ENCODE assay signal across 14 mouse cellular contexts in genomic region chr9:102735996-102736395, GRCm38 (mm10). TPM values are rescaled to one million over a fixed set of nuclear protein-coding genes. Genes with fewer than 3 reads are reported as not detected.
DNase-seq lines count a peak whose midpoint lies in the region; ATAC-seq and TF ChIP-seq lines count a peak whose summit lies in the region.
"Had no signal": no experiment of that assay in that cellular context is flagged by ENCODE, and none has a peak within 500 bp of the region (broad histone marks: within the 10 kb centered on the region; RNA-seq: fewer than 3 reads in every experiment).

No protein-coding gene starts in this region.

- no peak overlapping the region for H3K4me3 ChIP-seq in kidney, postnatal 0 days (replicated peaks; ENCODE audit: low read depth, low read length)
- no peak overlapping the region for H3K4me3 ChIP-seq in kidney, embryonic 14.5 days (ENCODE audit: low read length)
- H3K4me3 ChIP-seq in CH12.LX (replicated peaks in 1 of 3; ENCODE audit: low read depth in 2 of 3, low read length in 2 of 3, poor library complexity in 1 of 3) = no peak overlapping the region
- no peak overlapping the region for H3K4me3 ChIP-seq in embryonic facial prominence, embryonic 10.5 days
- no peak overlapping the region for H3K4me3 ChIP-seq in lung, postnatal 0 days (ENCODE audit: low read depth, low read length)
- H3K4me3 ChIP-seq: embryonic facial prominence, embryonic 12.5 days; forebrain, embryonic 13.5 days; gastrocnemius, adult 2 months; intestine, embryonic 15.5 days had no signal

- peaks cover 25% of the 10 kb centered on the region for H3K36me3 ChIP-seq in kidney, postnatal 0 days (ENCODE audit: insufficient read depth, low read length)
- peaks cover 30% of the 10 kb centered on the region for H3K36me3 ChIP-seq in kidney, embryonic 14.5 days (ENCODE audit: control insufficient read depth, insufficient read depth, low read length)
- H3K36me3 ChIP-seq in CH12.LX (replicated peaks in 1 of 2; ENCODE audit: control insufficient read depth in 1 of 2, insufficient read depth in 1 of 2, low read length in 1 of 2) = no peaks in the 10 kb centered on the region
- H3K36me3 ChIP-seq in embryonic facial prominence, embryonic 10.5 days (replicated peaks) = peaks cover 37% of the 10 kb centered on the region
- H3K36me3 ChIP-seq in lung, postnatal 0 days (ENCODE audit: insufficient read depth, low read length) = peaks cover 19% of the 10 kb centered on the region

- DNase-seq in kidney, postnatal 0 days (ENCODE audit: low spot score) = no peak
- DNase-seq in CH12.LX (ENCODE audit: extremely low read depth) = peak; percentile 29
- no peak for DNase-seq in embryonic facial prominence, embryonic 10.5 days (ENCODE audit: low spot score)
- peak; percentile 80 for DNase-seq in lung, postnatal 0 days (ENCODE audit: low spot score)
- no peak for DNase-seq in layer of hippocampus, postnatal 25 days (ENCODE audit: extremely low spot score in 1 of 2, low spot score in 1 of 2)
- DNase-seq in yolk sac, embryonic 10.5 days (ENCODE audit: low spot score) = no peak
- DNase-seq: cerebellum, postnatal 10 days; gastrocnemius, adult 2 months; thymus, postnatal 4 days had no signal

- H3K27me3 ChIP-seq in kidney, postnatal 0 days (ENCODE audit: insufficient read depth, low read length) = no peaks in the 10 kb centered on the region
- no peaks in the 10 kb centered on the region for H3K27me3 ChIP-seq in kidney, embryonic 14.5 days (ENCODE audit: control insufficient read depth, insufficient read depth, low read length)
- H3K27me3 ChIP-seq in CH12.LX (replicated peaks) = peaks cover 4% of the 10 kb centered on the region
- H3K27me3 ChIP-seq in embryonic facial prominence, embryonic 10.5 days (replicated peaks; ENCODE audit: low read depth, poor library complexity, severe bottlenecking) = no peaks in the 10 kb centered on the region
- no peaks in the 10 kb centered on the region for H3K27me3 ChIP-seq in lung, postnatal 0 days (replicated peaks; ENCODE audit: insufficient read depth, low read length)
- H3K27me3 ChIP-seq: embryonic facial prominence, embryonic 12.5 days; forebrain, embryonic 13.5 days; intestine, embryonic 15.5 days had no signal

- H3K4me1 ChIP-seq in kidney, postnatal 0 days (replicated peaks; ENCODE audit: insufficient read depth, low read length) = peaks cover 13% of the 10 kb centered on the region; the same call in 1 of the 2 replicates
- H3K4me1 ChIP-seq in kidney, embryonic 14.5 days (ENCODE audit: control insufficient read depth, insufficient read depth, low read length) = 0 out of 2 replicates have a peak, but pooled peaks cover 5% of the 10 kb centered on the region
- H3K4me1 ChIP-seq in CH12.LX (ENCODE audit: control insufficient read depth in 1 of 2, insufficient read depth in 2 of 2) = peaks cover 12 to 40% of the 10 kb centered on the region in 2 experiments
- H3K4me1 ChIP-seq in embryonic facial prominence, embryonic 10.5 days = peaks cover 23% of the 10 kb centered on the region
- peaks cover 22% of the 10 kb centered on the region for H3K4me1 ChIP-seq in lung, postnatal 0 days (ENCODE audit: insufficient read depth, low read depth, low read length)

- WGBS in kidney, postnatal 0 days = 70% methylated on average over 1 of the region's 1 CpGs
- WGBS in kidney, embryonic 14.5 days = 66% methylated on average over 1 of the region's 1 CpGs
- WGBS in embryonic facial prominence, embryonic 10.5 days = 75% methylated on average over 1 of the region's 1 CpGs
- WGBS in lung, postnatal 0 days = 5% methylated on average over 1 of the region's 1 CpGs

- TF ChIP-seq EP300 in CH12.LX (IDR thresholded peaks at IDR 0.05; ENCODE audit: low read length) = no peak
- TF ChIP-seq EP300 in lung, postnatal 0 days (IDR thresholded peaks at IDR 0.05) = no peak

- peak overlapping the region; percentile 85 for H3K27ac ChIP-seq in kidney, postnatal 0 days
- no peak overlapping the region for H3K27ac ChIP-seq in kidney, embryonic 14.5 days (ENCODE audit: low read depth, low read length)
- H3K27ac ChIP-seq in CH12.LX (ENCODE audit: insufficient read depth, low read depth) = no peak overlapping the region
- H3K27ac ChIP-seq in embryonic facial prominence, embryonic 10.5 days (replicated peaks) = peak overlapping the region; percentile 19; the same call in 1 of the 2 replicates
- H3K27ac ChIP-seq in lung, postnatal 0 days (ENCODE audit: low read length) = peak overlapping the region; percentile 49
- H3K27ac ChIP-seq: embryonic facial prominence, embryonic 12.5 days; forebrain, embryonic 13.5 days; gastrocnemius, adult 2 months; intestine, embryonic 15.5 days had no signal

- H3K9me3 ChIP-seq in kidney, postnatal 0 days (replicated peaks; ENCODE audit: low read length) = no peaks in the 10 kb centered on the region
- no peaks in the 10 kb centered on the region for H3K9me3 ChIP-seq in kidney, embryonic 14.5 days (ENCODE audit: control insufficient read depth, low read length)
- H3K9me3 ChIP-seq in CH12.LX (replicated peaks; ENCODE audit: low read length) = no peaks in the 10 kb centered on the region
- H3K9me3 ChIP-seq in embryonic facial prominence, embryonic 10.5 days = no peaks in the 10 kb centered on the region
- no peaks in the 10 kb centered on the region for H3K9me3 ChIP-seq in lung, postnatal 0 days (ENCODE audit: low read length)
- H3K9me3 ChIP-seq: embryonic facial prominence, embryonic 12.5 days; forebrain, embryonic 13.5 days; intestine, embryonic 15.5 days had no signal

- no peak for TF ChIP-seq RAD21 in CH12.LX (IDR thresholded peaks at IDR 0.05; ENCODE audit: low read depth, low read length)

- no peak overlapping the region for H3K4me2 ChIP-seq in kidney, postnatal 0 days (ENCODE audit: low read length)
- no peak overlapping the region for H3K4me2 ChIP-seq in kidney, embryonic 14.5 days (replicated peaks; ENCODE audit: low read depth, low read length)
- no peak overlapping the region for H3K4me2 ChIP-seq in CH12.LX (ENCODE audit: insufficient read depth, low read depth, poor library complexity, severe bottlenecking)
- H3K4me2 ChIP-seq in lung, postnatal 0 days (replicated peaks; ENCODE audit: low read depth, low read length) = no peak overlapping the region
- H3K4me2 ChIP-seq: embryonic facial prominence, embryonic 12.5 days; forebrain, embryonic 13.5 days; heart, embryonic 11.5 days; intestine, embryonic 15.5 days had no signal

- TF ChIP-seq CTCF in kidney, postnatal 0 days (IDR thresholded peaks at IDR 0.05; ENCODE audit: low read depth) = no peak
- no peak for TF ChIP-seq CTCF in CH12.LX (conservative IDR thresholded peaks at IDR 0.05 in 1 of 2, IDR thresholded peaks at IDR 0.05 in 1 of 2; ENCODE audit: low read depth in 2 of 2, low read length in 2 of 2)
- no peak for TF ChIP-seq CTCF in lung, postnatal 0 days (IDR thresholded peaks at IDR 0.05)

- dilution Hi-C loops in CH12.LX (cut with MboI; ENCODE audit: extremely low pct_ligation_motif_present, extremely low pct_unique_long_range_greater_than_20kb, low sequenced_read_pairs) = no loop called here

- ATAC-seq in kidney, postnatal 0 days (replicated peaks; ENCODE audit: low FRiP score, low read depth) = no peak
- ATAC-seq in kidney, embryonic 14.5 days (ENCODE audit: low FRiP score, low TSS enrichment) = no peak
- ATAC-seq in lung, postnatal 0 days = peak; percentile 41
- ATAC-seq: forebrain, embryonic 13.5 days; intestine, embryonic 15.5 days had no signal

- H3K79me2 ChIP-seq in CH12.LX (replicated peaks; ENCODE audit: control insufficient read depth, extremely low read depth, insufficient read depth, poor library complexity, severe bottlenecking) = no peaks in the 10 kb centered on the region

- H3K9ac ChIP-seq in kidney, postnatal 0 days (ENCODE audit: low read depth, low read length) = no peak overlapping the region
- no peak overlapping the region for H3K9ac ChIP-seq in kidney, embryonic 14.5 days (ENCODE audit: low read depth, low read length)
- no peak overlapping the region for H3K9ac ChIP-seq in CH12.LX (ENCODE audit: insufficient read depth, low read depth)
- H3K9ac ChIP-seq in lung, postnatal 0 days (replicated peaks; ENCODE audit: low read depth) = no peak overlapping the region
- H3K9ac ChIP-seq: embryonic facial prominence, embryonic 12.5 days; forebrain, embryonic 13.5 days; intestine, embryonic 15.5 days had no signal

- TF ChIP-seq POLR2A in CH12.LX (IDR thresholded peaks at IDR 0.05; ENCODE audit: low read depth, low read length) = no peak

- in situ Hi-C loops in CH12.LX (cut with MboI; ENCODE audit: low pct_ligation_motif_present, low pct_unique_long_range_greater_than_20kb, low sequenced_read_pairs) = no loop called here

TF ChIP-seq in CH12.LX, 34 proteins besides CTCF, POLR2A, EP300 and RAD21:
- TF ChIP-seq CHD1 (IDR thresholded peaks at IDR 0.05; ENCODE audit: low read depth, low read length) = no peak
- TF ChIP-seq GABPA (IDR thresholded peaks at IDR 0.05; ENCODE audit: insufficient replicate concordance, low read depth, low read length) = no peak
- no peak for TF ChIP-seq MXI1 (IDR thresholded peaks at IDR 0.05; ENCODE audit: low read depth, low read length)

RNA-seq across cellular contexts. Expression of gene Amotl2, which starts 19.5 kb away (rescaled TPM):
- 40.8 and 44.3 TPM in 2 replicates for polyA plus RNA-seq in kidney, postnatal 0 days (2015; fragmentation: Nextera tagmentation; extraction: Ambion mirVana)
- polyA plus RNA-seq in kidney, embryonic 14.5 days (2014; fragmentation: Nextera tagmentation; extraction: Ambion mirVana) = 20.8 and 30.1 TPM in 2 replicates
- total RNA-seq in CH12.LX (2012; rRNA removed) (0.08 TPM in 1 of 2 replicates, not detected in the other), CH12.LX (2014; rRNA removed) (not detected in 2 replicates)
- not detected in 2 replicates for polyA plus RNA-seq in CH12.LX (2012; ENCODE audit: insufficient read length, low read depth)
- polyA plus RNA-seq in embryonic facial prominence, embryonic 10.5 days (2016; fragmentation: Nextera tagmentation; extraction: Ambion mirVana) = 61.4 and 64.0 TPM in 2 replicates
- 50.3 and 56.3 TPM in 2 replicates for polyA plus RNA-seq in lung, postnatal 0 days (2015; fragmentation: Nextera tagmentation; extraction: Ambion mirVana)
- total RNA-seq in layer of hippocampus, postnatal 25 days (2021) = 10 to 100 TPM; 19.1 to 24.1 TPM

Comparison
In these comparisons a context has a peak if more than half of its experiments do, and no peak if none do; other contexts are left out.
1. H3K27ac ChIP-seq: peak in kidney, postnatal 0 days (single experiment), embryonic facial prominence, embryonic 10.5 days (single experiment) and lung, postnatal 0 days (single experiment); none in kidney, embryonic 14.5 days (single experiment) and CH12.LX (single experiment).
2. DNase-seq: peak in CH12.LX (single experiment) and lung, postnatal 0 days (single experiment); none in kidney, postnatal 0 days (single experiment), embryonic facial prominence, embryonic 10.5 days (single experiment), layer of hippocampus, postnatal 25 days (0 of 2) and yolk sac, embryonic 10.5 days (single experiment).
3. RNA of gene Amotl2, which starts 19.5 kb away (polyA plus RNA-seq): 61.4 to 64.0 TPM in embryonic facial prominence, embryonic 10.5 days, 50.3 to 56.3 TPM in lung, postnatal 0 days, 40.8 to 44.3 TPM in kidney, postnatal 0 days and 20.8 to 30.1 TPM in kidney, embryonic 14.5 days; not detected in CH12.LX; every median in the first group is over 10 times any median in the second.